Mouse (Mus musculus): ENCODE results near the gene Plekhb1. TPM values are rescaled to one million over a fixed set of nuclear protein-coding genes. Genes with fewer than 3 reads are reported as not detected.
A peak's percentile ranks its signal among the peaks of the same experiment; 100 is the strongest.

Plekhb1 gene
- polyA plus RNA-seq, 1 experiment from 2014 or later = 10.3 TPM

DNA sequence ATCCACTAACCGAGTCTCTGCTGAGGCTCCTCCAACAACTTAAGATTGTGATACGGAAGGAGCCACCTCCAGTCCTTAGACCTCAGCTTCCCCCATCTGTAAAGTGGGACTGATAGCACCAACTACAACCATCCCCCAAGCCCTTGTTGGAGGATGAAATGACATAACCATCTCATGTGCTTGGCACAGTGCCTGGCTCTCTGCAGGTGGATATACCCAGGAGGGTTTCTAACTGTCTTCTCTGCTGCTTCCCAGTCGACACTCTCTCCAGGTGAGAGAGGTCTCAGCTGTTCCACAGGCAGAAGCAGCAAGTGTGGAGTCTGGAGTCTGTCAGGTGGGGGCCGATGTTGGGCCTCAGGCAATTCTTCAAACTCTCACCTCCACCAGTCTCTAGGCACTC lies 11.2 kb downstream of the Plekhb1 start:
- no peak for ATAC-seq (replicated peaks)
- Histone ChIP-seq H3K4me1 (peaks cover 4% of the 10 kb centered on the region; the same call in 1 of the 2 replicates), H3K4me3 (no peak overlapping the region), H3K9me3 (no peaks in the 10 kb centered on the region), H3K36me3 (replicated peaks) (no peaks in the 10 kb centered on the region), H3K9ac (no peak overlapping the region), H3K4me2 (no peak overlapping the region), H3K27ac (no peak overlapping the region), H3K27me3 (replicated peaks) (no peaks in the 10 kb centered on the region)
- WGBS = 76% methylated on average over 4 of the region's 4 CpGs

DNA sequence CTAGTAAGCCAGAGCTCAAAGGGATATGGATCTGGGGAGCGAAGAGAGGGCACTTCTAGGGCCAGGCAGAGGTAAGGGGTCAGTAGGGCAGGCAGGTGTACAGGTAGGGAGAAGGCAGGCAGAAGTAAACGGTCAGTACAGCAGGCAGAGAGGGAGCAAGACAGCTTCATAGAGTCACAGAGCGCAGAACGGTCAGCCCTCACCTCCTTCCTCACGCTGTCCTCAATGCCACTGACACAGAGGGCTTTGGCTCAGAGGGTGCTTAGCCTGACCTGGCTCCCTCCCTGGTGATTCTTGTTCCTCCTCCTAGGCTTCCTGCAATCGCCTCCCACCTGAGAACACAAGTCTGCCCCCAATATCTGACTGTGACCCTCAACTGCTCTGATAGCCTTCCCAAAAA lies 11.8 kb downstream of the Plekhb1 start:
- no peak for ATAC-seq (replicated peaks)
- H3K4me3 ChIP-seq = no peak overlapping the region
- no peaks in the 10 kb centered on the region for H3K9me3 ChIP-seq
- H3K4me1 ChIP-seq = peaks cover 4% of the 10 kb centered on the region; the same call in 1 of the 2 replicates
- no peaks in the 10 kb centered on the region for H3K36me3 ChIP-seq (replicated peaks)
- H3K9ac ChIP-seq = no peak overlapping the region
- no peaks in the 10 kb centered on the region for H3K27me3 ChIP-seq (replicated peaks)
- H3K4me2 ChIP-seq = no peak overlapping the region
- WGBS = 80% methylated on average over 6 of the region's 6 CpGs
- H3K27ac ChIP-seq = no peak overlapping the region

DNA sequence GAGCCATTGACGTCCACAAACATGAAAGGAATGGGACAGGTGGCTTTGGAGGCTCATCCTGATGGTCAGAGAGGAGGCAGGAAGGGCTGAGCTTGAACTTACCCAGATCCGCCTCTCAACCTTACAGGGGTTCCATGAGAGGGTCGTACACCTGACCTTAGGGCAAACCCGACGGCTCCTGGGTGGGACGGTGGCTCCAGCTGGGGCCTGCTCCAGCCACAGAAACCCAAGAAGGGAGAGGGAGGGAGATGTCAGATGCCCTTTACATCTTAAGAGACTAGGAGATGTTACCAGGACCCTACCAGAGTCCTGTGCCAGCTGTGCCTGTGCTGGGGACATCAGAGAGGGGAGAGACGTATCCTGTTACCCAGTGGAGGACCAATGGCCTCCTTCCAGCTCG lies 12.4 kb downstream of the Plekhb1 start:
- no peak overlapping the region for H3K4me2 ChIP-seq
- peaks cover 4% of the 10 kb centered on the region; the same call in 1 of the 2 replicates for H3K4me1 ChIP-seq
- no peak for ATAC-seq (replicated peaks)
- 70% methylated on average over 8 of the region's 8 CpGs for WGBS
- H3K4me3 ChIP-seq = no peak overlapping the region
- H3K9me3 ChIP-seq = no peaks in the 10 kb centered on the region
- H3K27ac ChIP-seq = no peak overlapping the region
- no peaks in the 10 kb centered on the region for H3K27me3 ChIP-seq (replicated peaks)
- H3K36me3 ChIP-seq (replicated peaks) = no peaks in the 10 kb centered on the region
- H3K9ac ChIP-seq = no peak overlapping the region

DNA sequence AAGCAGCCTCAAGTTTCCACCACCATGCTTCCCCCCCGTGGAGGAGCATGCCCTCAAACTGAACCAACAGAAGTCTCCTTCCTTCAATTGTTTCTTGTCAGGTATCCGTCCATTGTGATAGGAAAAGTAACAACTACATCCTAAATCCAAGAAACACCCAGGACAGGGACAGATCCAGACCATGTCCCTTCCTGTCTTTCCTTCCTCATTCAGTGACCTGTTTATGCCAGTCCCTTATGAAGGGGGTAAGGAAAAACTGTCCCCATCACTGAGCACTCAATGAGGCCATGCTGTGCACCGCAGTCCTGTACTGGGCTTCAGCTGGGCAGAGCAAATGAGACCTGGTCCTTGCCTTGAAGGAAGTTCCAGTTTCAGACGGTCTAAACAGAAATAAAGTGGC lies 13.1 kb downstream of the Plekhb1 start:
- ATAC-seq (replicated peaks) = no peak
- no peak overlapping the region for H3K4me2 ChIP-seq
- H3K27me3 ChIP-seq (replicated peaks) = no peaks in the 10 kb centered on the region
- H3K4me3 ChIP-seq = no peak overlapping the region
- no peak overlapping the region for H3K27ac ChIP-seq
- WGBS = 86% methylated on average over 4 of the region's 4 CpGs
- peaks cover under 1% of the 10 kb centered on the region; the same call in 1 of the 2 replicates for H3K4me1 ChIP-seq
- H3K36me3 ChIP-seq (replicated peaks) = no peaks in the 10 kb centered on the region
- no peak overlapping the region for H3K9ac ChIP-seq
- H3K9me3 ChIP-seq = no peaks in the 10 kb centered on the region

DNA sequence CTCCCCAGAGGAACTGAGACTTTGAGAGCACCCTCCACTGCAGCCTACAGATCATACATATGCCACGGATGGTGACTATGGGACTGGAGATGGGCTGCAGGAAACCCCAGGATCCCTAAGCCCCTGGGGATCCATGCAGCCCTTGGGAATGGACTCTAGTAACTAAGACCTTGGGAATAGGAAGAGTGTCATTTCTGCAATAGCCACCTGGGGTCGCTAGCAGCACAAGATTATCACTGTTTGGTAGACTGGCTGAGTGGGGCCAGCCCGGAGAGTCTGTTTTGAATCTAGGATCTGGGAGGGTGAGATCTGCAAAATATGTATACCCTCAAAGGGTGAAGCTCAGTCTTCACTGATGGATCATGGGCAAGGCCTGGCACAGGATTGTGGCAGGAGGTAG lies 17.1 kb downstream of the Plekhb1 start:
- no peak overlapping the region for H3K9ac ChIP-seq
- no peaks in the 10 kb centered on the region for H3K36me3 ChIP-seq (replicated peaks)
- 33% methylated on average over 3 of the region's 3 CpGs for WGBS
- no peaks in the 10 kb centered on the region for H3K27me3 ChIP-seq (replicated peaks)
- H3K9me3 ChIP-seq = no peaks in the 10 kb centered on the region
- no peak; the same call in 1 of the 2 replicates for ATAC-seq (replicated peaks)
- no peak overlapping the region for H3K27ac ChIP-seq
- no peak overlapping the region for H3K4me2 ChIP-seq
- H3K4me1 ChIP-seq = no peaks in the 10 kb centered on the region
- H3K4me3 ChIP-seq = no peak overlapping the region

DNA sequence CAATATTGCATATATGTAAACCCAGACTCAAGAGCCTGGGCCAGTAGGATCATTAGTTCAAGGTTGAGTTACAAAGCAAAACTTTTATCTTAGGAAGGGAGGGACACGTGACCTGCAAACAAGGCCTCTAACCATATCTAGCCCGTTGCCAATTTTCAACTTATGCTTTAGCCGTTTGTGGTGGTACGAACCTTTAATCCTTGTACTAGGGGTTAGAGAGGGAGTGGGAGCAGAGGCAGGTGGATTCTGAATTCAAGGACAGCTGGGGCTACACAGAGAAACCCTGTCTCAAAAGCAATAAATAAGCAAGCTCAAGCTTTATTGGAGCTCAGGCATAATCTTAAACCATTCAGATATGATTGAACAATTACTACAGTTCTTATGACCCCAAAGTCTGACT lies 19.8 kb downstream of the Plekhb1 start:
- Histone ChIP-seq H3K4me3 (no peak overlapping the region), H3K4me1 (no peaks in the 10 kb centered on the region), H3K36me3 (replicated peaks) (no peaks in the 10 kb centered on the region), H3K27me3 (replicated peaks) (no peaks in the 10 kb centered on the region), H3K4me2 (no peak overlapping the region), H3K9me3 (no peaks in the 10 kb centered on the region), H3K27ac (no peak overlapping the region), H3K9ac (no peak overlapping the region)
- no peak for ATAC-seq (replicated peaks)
- WGBS = 95% methylated on average over 4 of the region's 4 CpGs

DNA sequence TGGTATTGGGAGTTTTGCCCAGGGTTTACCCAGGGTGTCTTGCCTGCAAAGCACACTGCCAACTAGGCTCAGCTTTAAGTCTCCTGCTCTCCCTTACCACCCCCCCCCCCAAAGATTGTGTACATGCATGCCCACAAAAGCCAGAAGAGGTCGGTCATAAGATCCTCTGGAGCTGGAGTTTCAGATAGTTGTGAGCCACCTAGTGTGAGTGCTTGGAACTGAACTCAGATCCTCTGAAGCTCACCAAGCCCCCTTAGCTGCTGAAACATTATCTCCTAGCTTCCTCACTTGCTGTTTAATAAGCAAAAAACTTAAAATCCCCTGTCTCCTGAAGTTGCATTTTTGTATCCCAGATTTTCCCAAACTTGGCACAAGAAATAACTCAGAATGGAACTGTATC lies 24.6 kb downstream of the Plekhb1 start:
- WGBS = 4% methylated on average over 1 of the region's 1 CpGs
- Histone ChIP-seq H3K4me1 (no peaks in the 10 kb centered on the region), H3K4me3 (no peak overlapping the region), H3K4me2 (no peak overlapping the region), H3K27me3 (replicated peaks) (no peaks in the 10 kb centered on the region), H3K9me3 (no peaks in the 10 kb centered on the region), H3K36me3 (replicated peaks) (peaks cover 9% of the 10 kb centered on the region; the same call in 1 of the 2 replicates), H3K27ac (no peak overlapping the region), H3K9ac (no peak overlapping the region)
- ATAC-seq (replicated peaks) = no peak

DNA sequence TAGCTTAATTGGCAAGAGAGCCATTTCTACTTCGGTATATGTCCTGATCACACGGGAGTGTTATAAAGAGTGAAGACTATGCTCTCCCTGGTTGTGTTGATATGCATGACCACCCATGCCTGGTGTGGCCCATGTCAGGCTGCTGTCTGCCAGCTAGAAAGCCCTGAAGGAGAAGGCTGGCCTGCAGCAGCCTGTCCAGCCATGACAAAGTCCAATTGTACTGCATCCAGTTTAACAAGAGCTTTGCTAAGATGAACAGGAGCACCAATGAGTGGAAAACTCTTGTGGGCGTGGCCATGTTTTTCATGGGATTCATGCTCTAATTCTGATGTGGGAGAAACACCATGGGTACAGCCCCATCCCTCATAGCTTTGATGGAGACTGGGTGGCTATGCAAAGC lies 37.7 kb downstream of the Plekhb1 start:
- H3K36me3 ChIP-seq (replicated peaks) = peaks cover under 1% of the 10 kb centered on the region; the same call in 1 of the 2 replicates
- no peak overlapping the region for H3K4me3 ChIP-seq
- no peaks in the 10 kb centered on the region for H3K27me3 ChIP-seq (replicated peaks)
- H3K4me1 ChIP-seq = no peaks in the 10 kb centered on the region
- ATAC-seq (replicated peaks) = no peak
- H3K9me3 ChIP-seq = no peaks in the 10 kb centered on the region
- WGBS = 62% methylated on average over 3 of the region's 3 CpGs
- H3K27ac ChIP-seq = no peak overlapping the region
- H3K4me2 ChIP-seq = no peak overlapping the region
- no peak overlapping the region for H3K9ac ChIP-seq

DNA sequence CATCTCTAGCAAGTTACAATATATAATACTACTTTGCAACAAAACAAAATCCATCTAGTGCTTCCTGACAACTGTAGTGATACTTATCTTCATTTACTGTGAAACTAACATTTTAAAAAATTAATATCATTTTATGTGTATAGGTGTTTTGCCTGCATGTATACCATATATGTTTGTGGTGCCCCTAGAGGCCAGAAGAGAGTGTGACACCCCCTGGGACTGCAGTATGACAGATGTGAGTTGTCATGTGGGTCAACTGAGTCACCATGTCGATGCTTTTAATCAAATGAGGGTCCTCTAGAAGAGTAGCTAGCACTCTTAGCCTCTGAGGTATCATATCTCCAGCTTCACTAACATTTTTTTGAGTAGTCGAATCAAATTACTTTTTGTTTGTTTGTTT lies 39.9 kb downstream of the Plekhb1 start:
- Histone ChIP-seq H3K9me3 (no peaks in the 10 kb centered on the region), H3K4me2 (no peak overlapping the region), H3K4me1 (no peaks in the 10 kb centered on the region), H3K27me3 (replicated peaks) (no peaks in the 10 kb centered on the region), H3K36me3 (replicated peaks) (no peaks in the 10 kb centered on the region), H3K27ac (no peak overlapping the region), H3K4me3 (no peak overlapping the region), H3K9ac (no peak overlapping the region)
- ATAC-seq (replicated peaks) = no peak
- 89% methylated on average over 2 of the region's 2 CpGs for WGBS

DNA sequence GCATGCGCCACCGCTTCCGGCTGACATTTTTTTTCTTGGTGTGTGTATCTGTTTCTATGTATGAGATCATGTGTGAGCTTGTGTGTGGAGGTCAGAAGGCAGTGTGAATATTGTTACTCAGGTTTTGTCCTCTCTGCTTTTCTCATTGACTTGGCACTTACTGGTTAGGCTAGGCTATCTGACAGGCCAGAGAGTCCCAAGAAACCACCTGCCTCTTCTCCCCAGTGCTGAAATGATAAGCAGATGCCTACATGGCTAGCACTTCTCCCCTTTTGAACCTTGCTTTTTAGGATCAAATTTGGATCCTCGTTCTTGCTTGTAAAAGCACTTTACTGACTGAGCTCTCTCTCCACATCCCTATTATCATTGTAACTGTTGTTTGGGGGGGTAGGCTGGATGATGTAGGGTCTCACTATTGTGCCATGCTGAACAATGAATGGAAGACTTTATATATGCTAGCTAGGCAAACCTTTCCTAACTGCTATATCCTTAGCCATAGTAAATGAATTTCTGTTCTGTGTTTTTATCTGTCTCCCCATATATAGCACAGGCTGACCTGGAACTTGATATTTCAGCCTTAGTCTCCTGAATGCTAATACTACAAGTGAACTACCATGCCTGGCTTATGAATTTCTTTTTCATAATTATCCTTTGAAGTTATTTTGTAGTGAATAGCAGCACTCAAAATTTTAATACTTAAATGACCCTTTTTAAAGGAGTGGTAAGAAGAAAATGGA lies 45.9 kb downstream of the Plekhb1 start:
- Histone ChIP-seq H3K4me3 (no peak overlapping the region), H3K36me3 (replicated peaks) (no peaks in the 10 kb centered on the region), H3K4me2 (no peak overlapping the region), H3K27ac (no peak overlapping the region), H3K27me3 (replicated peaks) (no peaks in the 10 kb centered on the region), H3K9me3 (no peaks in the 10 kb centered on the region), H3K4me1 (no peaks in the 10 kb centered on the region), H3K9ac (no peak overlapping the region)
- 91% methylated on average over 4 of the region's 4 CpGs for WGBS
- no peak for ATAC-seq (replicated peaks)

DNA sequence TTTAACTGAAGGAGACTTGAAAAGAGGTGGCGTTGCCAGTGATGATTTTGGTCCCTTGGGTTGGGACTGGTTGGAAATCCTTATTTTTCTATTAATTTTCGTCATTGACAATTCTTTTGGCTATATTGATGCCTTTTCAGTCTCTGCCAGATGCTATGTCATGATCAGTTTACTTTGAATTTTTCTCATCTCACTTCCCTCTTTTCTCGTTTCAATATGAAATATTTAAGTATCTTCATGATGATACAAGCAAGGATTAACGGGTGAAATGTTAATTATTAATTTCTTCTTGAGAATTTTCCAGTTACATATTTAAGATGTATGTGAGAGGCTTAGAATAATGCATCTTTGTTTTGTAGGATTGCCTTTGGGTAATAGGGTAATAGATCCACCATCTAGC lies 53.3 kb downstream of the Plekhb1 start:
- 15% methylated on average over 4 of the region's 4 CpGs for WGBS

DNA sequence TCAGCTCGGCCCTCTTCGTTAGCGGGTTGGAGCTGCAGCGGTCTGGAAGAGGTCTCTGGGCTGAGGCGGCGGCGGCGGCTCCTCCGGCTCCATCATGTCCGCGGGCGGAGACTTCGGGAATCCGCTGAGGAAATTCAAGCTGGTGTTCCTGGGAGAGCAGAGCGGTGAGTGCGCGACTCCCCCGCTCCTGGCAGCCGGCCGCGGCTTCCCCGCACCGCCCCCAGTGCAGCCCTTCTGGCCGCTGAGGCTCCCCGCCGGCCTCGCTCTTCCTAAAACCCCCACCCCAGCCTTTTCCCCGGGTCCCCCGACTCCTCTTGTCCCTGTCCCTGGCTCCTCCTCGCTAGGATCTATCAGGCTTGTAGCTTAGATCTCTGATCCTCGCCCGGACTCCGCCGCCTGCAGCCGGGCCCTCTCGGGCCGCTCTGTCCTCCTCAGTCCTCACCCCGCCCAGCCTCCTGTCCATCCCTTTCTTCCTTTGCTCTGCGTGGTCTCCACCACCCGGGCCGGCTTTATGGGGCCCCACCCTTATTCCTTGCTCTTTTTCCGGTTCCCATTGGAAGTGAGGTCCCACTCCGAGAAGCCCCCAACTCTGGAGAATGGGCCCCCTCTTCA lies 54.0 kb downstream of the Plekhb1 start, which contains the start of gene Mrpl48:
Mrpl48 (minus strand) TSS at position 172 of the 612 bp plus-strand sequence.
- peak within 1 kb of the TSS; percentile 96 for H3K27ac ChIP-seq
- H3K4me1 ChIP-seq = peaks cover 19% of the 10 kb centered on the region
- H3K9me3 ChIP-seq = no peaks in the 10 kb centered on the region
- peak within 1 kb of the TSS; percentile 99 for H3K9ac ChIP-seq
- no peaks in the 10 kb centered on the region for H3K36me3 ChIP-seq (replicated peaks)
- no peaks in the 10 kb centered on the region for H3K27me3 ChIP-seq (replicated peaks)
- WGBS = under 1% methylated on average over 43 of the region's 43 CpGs
- peak within 1 kb of the TSS; percentile 61 for H3K4me2 ChIP-seq
- peak within 1 kb of the TSS; percentile 91 for H3K4me3 ChIP-seq
- ATAC-seq (replicated peaks) = peak; percentile 35

More for the DNA sequence above, 53.3 kb downstream of the Plekhb1 start:
- H3K9me3 ChIP-seq = no peaks in the 10 kb centered on the region
- H3K36me3 ChIP-seq (replicated peaks) = no peaks in the 10 kb centered on the region
- H3K4me3 ChIP-seq = peak overlapping the region; percentile 91
- ATAC-seq (replicated peaks) = no peak
- H3K27ac ChIP-seq = peak overlapping the region; percentile 96
- peak overlapping the region; percentile 61 for H3K4me2 ChIP-seq
- H3K9ac ChIP-seq = peak overlapping the region; percentile 99
- no peaks in the 10 kb centered on the region for H3K27me3 ChIP-seq (replicated peaks)
- H3K4me1 ChIP-seq = peaks cover 19% of the 10 kb centered on the region

All from midbrain, embryonic 15.5 days (tissue).